Mouse (Mus musculus) ZHBTc4 (cell line): ENCODE measurements at regions not wholly inside any gene's neighbourhood (a gene's known extent, or its start where the extent isn't known, plus 50 kb on each side); places are given as distances from the start of the nearest gene placed in this dataset.

Source experiments
- DNase-seq: peaks from one replicate; pipeline ENCODE4 v3.0.0-alpha.2; 2011; ENCODE audit warnings: low read depth, low spot score

GRCm38 (mm10) chr6:99942958-99943357 is 216.8 kb upstream of the Prok2 start:
- no peak for DNase-seq

GRCm38 (mm10) chr6:99940118-99940517 is 213.9 kb upstream of the Prok2 start:
- DNase-seq: no peak

GRCm38 (mm10) chr6:99939382-99939781 is 213.2 kb upstream of the Prok2 start:
- DNase-seq: no peak

GRCm38 (mm10) chr6:99938949-99939348 is 212.8 kb upstream of the Prok2 start:
- DNase-seq: no peak

GRCm38 (mm10) chr6:99936716-99937115 is 210.5 kb upstream of the Prok2 start:
- no peak for DNase-seq

GRCm38 (mm10) chr6:99935373-99935772 is 209.2 kb upstream of the Prok2 start:
- no peak for DNase-seq

GRCm38 (mm10) chr6:99934394-99934793 is 208.2 kb upstream of the Prok2 start:
- DNase-seq: no peak

GRCm38 (mm10) chr6:99933404-99933803 is 207.2 kb upstream of the Prok2 start:
- no peak for DNase-seq

GRCm38 (mm10) chr6:99932923-99933322 is 206.7 kb upstream of the Prok2 start:
- DNase-seq: no peak

GRCm38 (mm10) chr6:99932405-99932804 is 206.2 kb upstream of the Prok2 start:
- no peak for DNase-seq

- DNase-seq: no peak
These were observed 205.4 kb upstream of the Prok2 start for GRCm38 (mm10) chr6:99931588-99931987.

GRCm38 (mm10) chr6:99930316-99930715 is 204.1 kb upstream of the Prok2 start:
- DNase-seq: no peak

GRCm38 (mm10) chr6:99927933-99928555 is 201.9 kb upstream of the Prok2 start:
- DNase-seq: no peak

GRCm38 (mm10) chr6:99924181-99924580 is 198.0 kb upstream of the Prok2 start:
- DNase-seq: no peak

- DNase-seq: no peak
These were observed 195.8 kb upstream of the Prok2 start for GRCm38 (mm10) chr6:99921966-99922365.

- DNase-seq: no peak
These were observed 193.8 kb upstream of the Prok2 start for GRCm38 (mm10) chr6:99919816-99920562.

GRCm38 (mm10) chr6:99918351-99918750 is 192.2 kb upstream of the Prok2 start:
- no peak for DNase-seq

GRCm38 (mm10) chr6:99909921-99910320 is 183.7 kb upstream of the Prok2 start:
- DNase-seq: no peak

GRCm38 (mm10) chr6:99909459-99909858 is 183.3 kb upstream of the Prok2 start:
- no peak for DNase-seq

GRCm38 (mm10) chr6:99908066-99908465 is 181.9 kb upstream of the Prok2 start:
- no peak for DNase-seq

GRCm38 (mm10) chr6:99905194-99905593 is 179.0 kb upstream of the Prok2 start:
- DNase-seq: no peak

GRCm38 (mm10) chr6:99904607-99905006 is 178.4 kb upstream of the Prok2 start:
- no peak for DNase-seq

GRCm38 (mm10) chr6:99904044-99904443 is 177.9 kb upstream of the Prok2 start:
- peak; percentile 61 for DNase-seq
